Comparison of ENCODE assay signal across 9 mouse cellular contexts in the genomic region with DNA sequence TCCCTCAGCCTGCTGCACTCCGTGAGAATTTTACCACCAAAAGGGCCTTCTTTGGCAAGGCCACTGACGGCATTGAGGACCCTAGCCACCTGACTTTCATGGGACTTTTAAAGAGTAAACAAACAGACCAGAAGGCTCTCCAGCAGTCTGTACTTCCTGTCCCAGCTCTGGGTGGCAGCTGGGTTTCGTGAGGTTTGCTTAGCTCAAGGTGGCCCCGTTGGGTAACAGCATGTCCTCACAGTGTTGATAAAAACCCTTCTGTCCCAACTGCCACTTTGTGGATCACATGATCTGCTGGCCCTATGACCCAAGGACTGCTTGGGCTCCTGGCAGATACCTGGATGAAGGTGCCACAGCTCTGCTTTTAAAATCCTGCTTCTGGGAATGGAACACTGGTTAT. TPM values are rescaled to one million over a fixed set of nuclear protein-coding genes. Genes with fewer than 3 reads are reported as not detected.
DNase-seq lines count a peak whose midpoint lies in the region; ATAC-seq lines count a peak whose summit lies in the region.
"Had no signal": no experiment of that assay in that cellular context is flagged by ENCODE, and none has a peak within 500 bp of the region (broad histone marks: within the 10 kb centered on the region; RNA-seq: fewer than 3 reads in every experiment).

No protein-coding gene starts in this region.

- ATAC-seq in embryonic facial prominence, embryonic 15.5 days (ENCODE audit: insufficient number of reproducible peaks, low FRiP score, low TSS enrichment, low read depth): no peak
- ATAC-seq in lung, embryonic 16.5 days (ENCODE audit: low read depth): peak; percentile 44
- ATAC-seq in stomach, embryonic 15.5 days (ENCODE audit: insufficient read depth, low FRiP score, low read depth): peak; percentile 80
- no peak for ATAC-seq in forebrain, embryonic 12.5 days (ENCODE audit: low FRiP score)

- no peak overlapping the region for H3K4me3 ChIP-seq in embryonic facial prominence, embryonic 15.5 days (replicated peaks)
- H3K4me3 ChIP-seq in embryonic facial prominence, embryonic 10.5 days: no peak overlapping the region
- H3K4me3 ChIP-seq in lung, embryonic 16.5 days (ENCODE audit: low read length): no peak overlapping the region
- H3K4me3 ChIP-seq in stomach, embryonic 15.5 days (replicated peaks): no peak overlapping the region
- H3K4me3 ChIP-seq in forebrain, embryonic 12.5 days (replicated peaks): no peak overlapping the region
- H3K4me3 ChIP-seq: limb, embryonic 13.5 days had no signal

- H3K4me2 ChIP-seq in embryonic facial prominence, embryonic 15.5 days (replicated peaks): no peak overlapping the region
- no peak overlapping the region for H3K4me2 ChIP-seq in lung, embryonic 16.5 days (ENCODE audit: low read depth, low read length)
- H3K4me2 ChIP-seq in stomach, embryonic 15.5 days: 0 out of 2 replicates have a peak overlapping the region, but pooled peaks have one; percentile 4
- H3K4me2 ChIP-seq in forebrain, embryonic 12.5 days: no peak overlapping the region
- H3K4me2 ChIP-seq: limb, embryonic 13.5 days had no signal

- H3K27me3 ChIP-seq in embryonic facial prominence, embryonic 15.5 days: no peaks in the 10 kb centered on the region
- no peaks in the 10 kb centered on the region for H3K27me3 ChIP-seq in embryonic facial prominence, embryonic 10.5 days (replicated peaks; ENCODE audit: low read depth, poor library complexity, severe bottlenecking)
- no peaks in the 10 kb centered on the region for H3K27me3 ChIP-seq in lung, embryonic 16.5 days (ENCODE audit: control insufficient read depth, insufficient read depth, low read depth, low read length)
- H3K27me3 ChIP-seq in stomach, embryonic 15.5 days (replicated peaks): no peaks in the 10 kb centered on the region
- no peaks in the 10 kb centered on the region for H3K27me3 ChIP-seq in forebrain, embryonic 12.5 days
- H3K27me3 ChIP-seq: limb, embryonic 13.5 days had no signal

- intact Hi-C loops in heart, postnatal 10 days (cut with DNase I): no loop called here

- no peaks in the 10 kb centered on the region for H3K36me3 ChIP-seq in embryonic facial prominence, embryonic 15.5 days
- H3K36me3 ChIP-seq in embryonic facial prominence, embryonic 10.5 days (replicated peaks): no peaks in the 10 kb centered on the region
- no peaks in the 10 kb centered on the region for H3K36me3 ChIP-seq in lung, embryonic 16.5 days (ENCODE audit: control insufficient read depth, insufficient read depth, low read length)
- H3K36me3 ChIP-seq in stomach, embryonic 15.5 days: no peaks in the 10 kb centered on the region
- no peaks in the 10 kb centered on the region for H3K36me3 ChIP-seq in forebrain, embryonic 12.5 days (replicated peaks)
- H3K36me3 ChIP-seq: limb, embryonic 13.5 days had no signal

- DNase-seq in embryonic facial prominence, embryonic 10.5 days (ENCODE audit: low spot score): no peak
- peak; percentile 34 to 41 for DNase-seq in heart, postnatal 10 days
- no peak for DNase-seq in left cerebral cortex, adult 9 months (ENCODE audit: low spot score in 2 of 2)
- no peak for DNase-seq in cerebellum, postnatal 10 days

- H3K27ac ChIP-seq in embryonic facial prominence, embryonic 15.5 days (replicated peaks): peak overlapping the region; percentile 25; the same call in 1 of the 2 replicates
- H3K27ac ChIP-seq in embryonic facial prominence, embryonic 10.5 days (replicated peaks): no peak overlapping the region
- H3K27ac ChIP-seq in lung, embryonic 16.5 days (ENCODE audit: low read length): peak overlapping the region; percentile 45
- H3K27ac ChIP-seq in stomach, embryonic 15.5 days: peak overlapping the region; percentile 88
- H3K27ac ChIP-seq in forebrain, embryonic 12.5 days: no peak overlapping the region
- H3K27ac ChIP-seq: limb, embryonic 13.5 days had no signal

- no peaks in the 10 kb centered on the region for H3K9me3 ChIP-seq in embryonic facial prominence, embryonic 15.5 days (replicated peaks)
- no peaks in the 10 kb centered on the region for H3K9me3 ChIP-seq in embryonic facial prominence, embryonic 10.5 days
- no peaks in the 10 kb centered on the region for H3K9me3 ChIP-seq in lung, embryonic 16.5 days (ENCODE audit: control insufficient read depth, low read length)
- no peaks in the 10 kb centered on the region for H3K9me3 ChIP-seq in stomach, embryonic 15.5 days
- no peaks in the 10 kb centered on the region for H3K9me3 ChIP-seq in forebrain, embryonic 12.5 days
- H3K9me3 ChIP-seq: limb, embryonic 13.5 days had no signal

- H3K4me1 ChIP-seq in embryonic facial prominence, embryonic 15.5 days: 0 out of 2 replicates have a peak, but pooled peaks cover 9% of the 10 kb centered on the region
- H3K4me1 ChIP-seq in embryonic facial prominence, embryonic 10.5 days: no peaks in the 10 kb centered on the region
- peaks cover 14% of the 10 kb centered on the region for H3K4me1 ChIP-seq in lung, embryonic 16.5 days (replicated peaks; ENCODE audit: control insufficient read depth, insufficient read depth, low read length)
- H3K4me1 ChIP-seq in stomach, embryonic 15.5 days: peaks cover 5% of the 10 kb centered on the region; the same call in 1 of the 2 replicates
- H3K4me1 ChIP-seq in forebrain, embryonic 12.5 days: no peaks in the 10 kb centered on the region
- H3K4me1 ChIP-seq: limb, embryonic 13.5 days had no signal

- WGBS in embryonic facial prominence, embryonic 15.5 days: 76% methylated on average over 4 of the region's 4 CpGs
- WGBS in embryonic facial prominence, embryonic 10.5 days: 78% methylated on average over 4 of the region's 4 CpGs
- 25% methylated on average over 4 of the region's 4 CpGs for WGBS in lung, embryonic 16.5 days
- WGBS in stomach, embryonic 15.5 days: 35% methylated on average over 4 of the region's 4 CpGs
- 89% methylated on average over 4 of the region's 4 CpGs for WGBS in forebrain, embryonic 12.5 days

- no peak overlapping the region for H3K9ac ChIP-seq in embryonic facial prominence, embryonic 15.5 days
- H3K9ac ChIP-seq in lung, embryonic 16.5 days (ENCODE audit: low read length): no peak overlapping the region
- no peak overlapping the region for H3K9ac ChIP-seq in stomach, embryonic 15.5 days
- no peak overlapping the region for H3K9ac ChIP-seq in forebrain, embryonic 12.5 days
- H3K9ac ChIP-seq: limb, embryonic 13.5 days had no signal

RNA-seq across cellular contexts. Expression of a gene that starts 25.6 kb away (rescaled TPM):
- polyA plus RNA-seq in embryonic facial prominence, embryonic 15.5 days (2015; fragmentation: Nextera tagmentation; extraction: Ambion mirVana): 0.23 TPM in 1 of 2 replicates, not detected in the other
- 0.05 TPM in 1 of 2 replicates, not detected in the other for polyA plus RNA-seq in embryonic facial prominence, embryonic 10.5 days (2016; fragmentation: Nextera tagmentation; extraction: Ambion mirVana)
- total RNA-seq in heart, postnatal 10 days (2021): under 1 TPM in 1 of 2 experiments, not detected in 1; 0.38 TPM
- 0.08 and 0.13 TPM in 2 replicates for polyA plus RNA-seq in lung, embryonic 16.5 days (2015; fragmentation: Nextera tagmentation; extraction: Ambion mirVana)
- polyA plus RNA-seq in stomach, embryonic 15.5 days (2015; fragmentation: Nextera tagmentation; extraction: Ambion mirVana): 0.08 and 0.09 TPM in 2 replicates
- 0.10 TPM in 1 of 2 replicates, not detected in the other for polyA plus RNA-seq in forebrain, embryonic 12.5 days (2016; fragmentation: Nextera tagmentation; extraction: Ambion mirVana)
- polyA plus RNA-seq: limb, embryonic 13.5 days had no signal

RNA-seq across cellular contexts. Expression of a gene that starts 31.7 kb away (rescaled TPM):
- 96.8 and 103 TPM in 2 replicates for polyA plus RNA-seq in embryonic facial prominence, embryonic 15.5 days (2015; fragmentation: Nextera tagmentation; extraction: Ambion mirVana)
- polyA plus RNA-seq in embryonic facial prominence, embryonic 10.5 days (2016; fragmentation: Nextera tagmentation; extraction: Ambion mirVana): 53.2 and 58.8 TPM in 2 replicates
- total RNA-seq in heart, postnatal 10 days (2021): 100 to 1,000 TPM in 1 of 2 experiments, 10 to 100 TPM in 1; 80.4 to 138 TPM
- polyA plus RNA-seq in lung, embryonic 16.5 days (2015; fragmentation: Nextera tagmentation; extraction: Ambion mirVana): 126 and 140 TPM in 2 replicates
- 144 and 158 TPM in 2 replicates for polyA plus RNA-seq in stomach, embryonic 15.5 days (2015; fragmentation: Nextera tagmentation; extraction: Ambion mirVana)
- polyA plus RNA-seq in forebrain, embryonic 12.5 days (2016; fragmentation: Nextera tagmentation; extraction: Ambion mirVana): 52.0 and 58.0 TPM in 2 replicates

Comparison
In these comparisons a context has a peak if more than half of its experiments do, and no peak if none do; other contexts are left out.
1. H3K27ac ChIP-seq: peak in embryonic facial prominence, embryonic 15.5 days (single experiment), lung, embryonic 16.5 days (single experiment) and stomach, embryonic 15.5 days (single experiment); none in embryonic facial prominence, embryonic 10.5 days (single experiment) and forebrain, embryonic 12.5 days (single experiment).
2. ATAC-seq: peak in lung, embryonic 16.5 days (single experiment) and stomach, embryonic 15.5 days (single experiment); none in embryonic facial prominence, embryonic 15.5 days (single experiment) and forebrain, embryonic 12.5 days (single experiment).
3. DNase-seq: peak in heart, postnatal 10 days (2 of 2); none in embryonic facial prominence, embryonic 10.5 days (single experiment), left cerebral cortex, adult 9 months (0 of 2) and cerebellum, postnatal 10 days (0 of 2).